Mouse (Mus musculus): Measurements from ENCODE around the gene Fam243. TPM values are rescaled to one million over a fixed set of nuclear protein-coding genes. Genes with fewer than 3 reads are reported as not detected.

Gene Fam243
- total RNA-seq, 2 experiments from 2014 or later: not detected

DNA sequence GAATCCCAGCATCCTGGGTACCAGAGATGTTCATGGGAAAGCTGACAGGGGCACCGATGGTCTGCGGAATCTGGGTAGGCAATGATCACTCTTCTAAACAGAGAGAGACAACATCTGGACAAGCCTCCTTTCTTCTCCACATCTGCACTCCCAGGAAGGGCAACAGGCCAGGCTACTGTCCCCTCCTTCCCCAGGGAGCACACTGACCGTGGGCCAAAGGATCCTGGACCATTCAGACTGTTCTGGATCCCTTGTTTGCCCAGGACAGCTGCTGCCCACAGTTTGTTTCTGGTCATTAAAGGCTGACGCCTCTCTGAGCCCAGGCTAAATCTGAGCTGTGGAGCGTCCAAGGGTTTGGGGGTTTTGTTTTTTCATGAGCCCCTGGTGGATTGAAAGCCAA, 38.6 kb downstream of the Fam243 start:
- DNase-seq (ENCODE audit: extremely low spot score in 1 of 2, low spot score in 1 of 2): no peak

DNA sequence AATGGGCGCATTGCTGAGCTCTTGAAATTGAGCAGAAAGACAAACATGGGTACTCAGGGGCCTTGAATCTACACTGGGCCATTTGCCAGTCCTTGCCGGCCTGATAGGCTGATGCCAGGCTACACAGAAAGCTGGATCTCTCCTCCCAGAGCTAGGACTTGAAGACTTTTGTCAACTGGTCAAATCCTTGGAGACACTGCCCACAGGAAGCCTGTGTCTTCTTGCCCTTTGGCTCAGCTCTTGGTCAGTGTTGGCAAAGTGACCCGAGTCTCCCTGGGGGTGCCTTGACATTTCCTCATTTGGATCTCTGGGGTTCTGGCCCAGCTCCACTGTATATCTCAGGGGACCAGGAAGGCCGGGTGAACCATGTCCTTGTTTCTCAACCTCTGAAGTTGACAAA, 45.7 kb downstream of the Fam243 start:
- DNase-seq (ENCODE audit: extremely low spot score in 1 of 2, low spot score in 1 of 2): no peak

DNA sequence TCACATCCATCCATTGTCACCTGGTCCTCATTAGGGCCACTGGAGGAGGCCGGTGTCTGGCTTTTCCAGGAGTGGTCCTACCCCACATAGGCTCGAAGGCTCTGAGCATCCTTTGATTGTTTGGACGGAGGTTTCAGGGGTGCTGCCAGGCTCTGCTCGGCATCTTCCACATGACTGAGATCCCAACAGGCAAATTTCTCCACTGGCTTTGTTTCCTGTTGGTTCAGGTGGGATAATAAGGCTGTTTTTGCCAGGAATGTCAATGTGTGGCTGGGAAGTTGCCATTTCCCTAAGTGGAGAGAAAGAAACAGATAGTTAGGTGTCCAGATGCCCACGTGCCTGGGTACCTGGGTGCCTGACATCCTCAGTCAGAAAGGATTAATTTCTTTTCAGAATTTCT, 46.7 kb downstream of the Fam243 start:
- no peak for DNase-seq (ENCODE audit: extremely low spot score in 1 of 2, low spot score in 1 of 2)

Other genes with a start within 250 kb of the Fam243 start
- gene Kcne2, start 29.1 kb downstream of the Fam243 start, total RNA-seq (2021): under 1 TPM; 0.38 to 0.42 TPM
- gene Smim11, start 20.2 kb downstream of the Fam243 start, total RNA-seq (2021): 10 to 100 TPM; 19.3 to 21.4 TPM
- gene Kcne1, start 38.0 kb upstream of the Fam243 start, total RNA-seq (2021): not detected
- gene Rcan1, start 149.4 kb upstream of the Fam243 start, total RNA-seq (2021): 10 to 100 TPM; 40.2 to 44.9 TPM
- gene Clic6, start 164.3 kb upstream of the Fam243 start, total RNA-seq (2021): 1 to 10 TPM; 1.2 TPM

Measured in layer of hippocampus, postnatal 25 days (tissue).